Mouse (Mus musculus) brain, adult 10 weeks (tissue): Measurements from ENCODE around the gene Gpr27. TPM values are rescaled to one million over a fixed set of nuclear protein-coding genes. Genes with fewer than 3 reads are reported as not detected.

ENCODE experiments used
- polyA plus RNA-seq: library from polyadenylated mRNA; stranded (reverse); fragments of 350-450 nt; fragmentation: Illumina TruSeq; extraction: RNeasy Lipid Tissue Mini Kit (QIAGEN cat#74804); gene quantifications from one replicate; pipeline ENCODE4 v1.2.3, GENCODE M21; 2015; ENCODE audit warnings: low read depth, low replicate concordance

Gpr27 gene
- polyA plus RNA-seq = 25.1 TPM

DNA sequence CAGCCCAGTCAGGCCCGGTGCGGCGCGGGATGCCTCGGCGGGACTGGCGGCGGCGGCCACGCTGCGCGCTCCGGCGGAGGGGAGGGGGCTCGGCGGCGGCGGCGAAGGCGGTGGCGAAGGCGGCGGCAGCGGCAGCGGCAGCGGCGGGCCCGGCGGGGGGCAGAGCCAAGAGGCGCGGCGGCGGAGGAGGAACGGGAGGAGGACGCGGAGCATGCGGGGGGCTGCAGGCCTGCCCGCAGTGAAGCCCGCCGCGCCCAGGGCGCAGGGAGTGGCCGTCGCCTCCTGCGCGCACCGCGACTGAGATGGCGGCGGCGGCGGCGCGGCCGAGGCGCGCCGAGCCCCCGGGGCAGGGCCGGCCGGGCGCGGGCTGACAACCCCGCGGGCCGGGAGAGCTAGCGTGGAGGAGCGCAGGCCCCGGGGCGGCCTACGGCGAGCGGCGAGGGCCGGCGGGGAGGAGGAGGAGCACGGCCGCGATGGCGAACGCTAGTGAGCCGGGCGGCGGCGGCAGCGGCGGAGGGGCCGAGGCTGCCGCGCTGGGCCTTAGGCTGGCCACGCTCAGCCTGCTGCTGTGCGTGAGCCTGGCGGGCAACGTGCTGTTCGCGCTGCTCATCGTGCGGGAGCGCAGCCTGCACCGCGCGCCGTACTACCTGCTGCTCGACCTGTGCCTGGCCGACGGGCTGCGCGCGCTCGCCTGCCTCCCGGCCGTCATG, at the start of gene Gpr27:
Gene Gpr27 (plus strand): TSS at position 474 of the 710 bp plus-strand sequence.

DNA sequence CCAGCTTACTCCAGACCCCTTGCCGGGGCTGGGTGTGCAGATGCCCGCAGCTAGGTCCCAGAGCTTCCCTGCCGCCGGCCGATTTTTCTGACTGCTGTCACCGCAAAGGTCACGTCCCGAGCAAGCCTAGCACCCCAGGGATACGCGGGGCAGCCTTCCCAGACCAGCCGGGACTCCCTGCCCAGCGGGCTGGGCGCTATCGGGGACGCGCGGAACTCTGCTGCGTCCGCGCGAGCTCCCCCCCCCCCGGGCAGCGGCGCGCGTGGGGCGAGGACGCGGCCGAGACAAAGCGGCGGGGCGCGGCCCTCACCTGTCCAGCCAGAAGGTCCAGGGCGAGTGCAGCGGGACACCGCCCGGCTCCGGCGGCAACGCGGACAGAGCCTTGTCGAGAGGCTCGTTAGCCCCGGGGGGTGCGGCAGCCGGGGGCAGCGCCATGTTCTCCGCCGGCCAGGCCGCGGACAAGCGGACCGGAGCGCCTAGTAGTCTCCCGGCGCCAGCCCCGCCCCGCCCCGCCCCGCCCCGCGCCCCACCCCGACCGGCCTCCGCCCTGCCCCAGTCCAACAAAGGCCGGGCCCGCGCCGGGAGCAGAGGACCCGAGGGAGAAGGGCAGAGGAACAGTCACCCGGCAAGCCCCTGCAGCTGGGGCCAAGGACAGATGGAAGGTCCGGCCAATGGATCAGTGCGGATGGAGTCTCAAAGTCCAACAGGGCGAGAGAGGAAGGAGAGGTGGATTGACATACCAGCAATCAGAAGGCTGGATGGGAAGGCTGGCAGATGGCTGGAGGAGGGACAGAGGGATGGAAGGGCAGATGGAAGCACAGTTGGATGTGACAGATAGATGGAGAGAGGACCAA, 25.9 kb upstream of the Gpr27 start, which contains the start of the genes Eif4e3 and Gm20696:
Gene Eif4e3 (minus strand): TSS at position 454 of the 854 bp plus-strand sequence.
Gene Gm20696 (minus strand): TSS at position 480 of the 854 bp plus-strand sequence.

DNA sequence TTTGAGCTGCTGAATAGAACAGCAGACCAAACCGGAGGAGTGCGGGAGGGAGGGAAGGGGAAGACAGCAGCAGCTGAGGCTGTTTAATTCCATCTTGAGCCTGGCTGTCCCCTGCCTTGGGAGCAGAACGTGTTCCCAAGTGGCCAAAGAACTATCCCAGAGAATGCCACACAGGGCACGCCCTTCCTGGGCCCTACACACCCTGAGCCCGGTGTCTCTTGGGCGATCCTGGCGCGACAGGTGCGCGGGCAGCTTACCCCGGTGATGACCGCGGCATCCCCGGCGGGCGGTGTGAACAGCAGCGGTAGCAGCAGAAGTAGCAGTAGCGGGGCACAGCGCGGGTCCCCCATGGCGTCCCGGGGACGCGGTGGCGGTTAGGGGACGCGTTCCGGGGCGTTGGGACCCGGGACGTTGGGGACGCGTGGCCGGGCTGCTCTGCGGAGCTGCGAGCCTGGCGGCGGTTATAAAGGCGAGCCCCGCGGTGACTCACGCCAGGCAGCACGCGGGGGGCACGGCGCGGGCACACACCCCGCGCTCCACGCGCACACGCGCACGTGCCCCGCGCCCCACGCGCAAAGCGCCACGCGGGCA, 33.6 kb downstream of the Gpr27 start, which contains the start of gene Prok2:
Gene Prok2 (minus strand): TSS at position 422 of the 591 bp plus-strand sequence.

Other genes with a start within 250 kb of the Gpr27 start
- 59.6 TPM for gene Foxp1, start 170.0 kb upstream of the Gpr27 start, polyA plus RNA-seq
- 13.5 TPM for gene Eif4e3, start 25.9 kb upstream of the Gpr27 start, polyA plus RNA-seq
- 0.82 TPM for gene Gm20696, start 25.9 kb upstream of the Gpr27 start, polyA plus RNA-seq
- not detected for gene Prok2, start 33.7 kb downstream of the Gpr27 start, polyA plus RNA-seq